Mouse (Mus musculus) liver, embryonic 13.5 days (tissue): ENCODE measurements around the gene Kdelc2. TPM values are rescaled to one million over a fixed set of nuclear protein-coding genes. Genes with fewer than 3 reads are reported as not detected.
A peak's percentile ranks its signal among the peaks of the same experiment; 100 is the strongest.

Experiments used
- ATAC-seq: fragments of 200-750 bp; cut with Nextera tagmentation; 2 replicates; pipeline ENCODE4 v1.8.0; 2017; ENCODE audit warnings: low read depth, mild to moderate bottlenecking, moderate number of reproducible peaks, moderate library complexity
- DNase-seq: peaks from one replicate; pipeline ENCODE4 v3.0.0; 2022
- H3K27ac ChIP-seq: fragments of 300-500 bp; sonication (generic); 2 replicates; pipeline ENCODE4 v1.5.1; 2015; ENCODE audit warnings: moderate library complexity, mild to moderate bottlenecking, inconsistent platforms
- H3K27me3 ChIP-seq: fragments of 300-500 bp; sonication (generic); 2 replicates; pipeline ENCODE4 v1.6.1; 2015; ENCODE audit warnings: mild to moderate bottlenecking, inconsistent platforms
- H3K36me3 ChIP-seq: fragments of 300-500 bp; sonication (generic); 2 replicates; pipeline ENCODE4 v1.6.1; 2015; ENCODE audit warnings: mild to moderate bottlenecking, inconsistent platforms
- H3K4me1 ChIP-seq: fragments of 300-500 bp; sonication (generic); replicated peaks from 2 replicates; pipeline ENCODE4 v1.6.1; 2015; ENCODE audit warnings: inconsistent platforms
- H3K4me2 ChIP-seq: fragments of 300-500 bp; sonication (generic); 2 replicates; pipeline ENCODE4 v1.6.1; 2015; ENCODE audit warnings: inconsistent platforms, mild to moderate bottlenecking, moderate library complexity
- H3K4me3 ChIP-seq: fragments of 300-500 bp; sonication (generic); replicated peaks from 2 replicates; pipeline ENCODE4 v1.5.1; 2015; ENCODE audit warnings: mild to moderate bottlenecking, inconsistent platforms
- H3K9ac ChIP-seq: fragments of 300-500 bp; sonication (generic); 2 replicates; pipeline ENCODE4 v1.6.1; 2015; ENCODE audit warnings: mild to moderate bottlenecking, inconsistent platforms
- H3K9me3 ChIP-seq: fragments of 300-500 bp; sonication (generic); replicated peaks from 2 replicates; pipeline ENCODE4 v1.6.1; 2016; ENCODE audit warnings: inconsistent platforms
- WGBS: fragments of 180-500 bp; shearing (Covaris S2); methylation state at CpG from one replicate; pipeline ENCODE4 v1.1.7; 2015; ENCODE audit not compliant: insufficient replicate concordance; 5-methylcytosine and 5-hydroxymethylcytosine counted together
- polyA plus RNA-seq: library from polyadenylated mRNA; unstranded; fragments of >200 nt; fragmentation: Nextera tagmentation; extraction: Ambion mirVana; gene quantifications from 2 replicates; pipeline ENCODE4 v1.2.1, GENCODE M21; 2015

The Kdelc2 gene
- polyA plus RNA-seq, 1 experiment from 2014 or later: 5.3 TPM

GRCm38 (mm10) chr9:53387431-53387830 is 3.6 kb downstream of the Kdelc2 start:
- no peaks in the 10 kb centered on the region for H3K9me3 ChIP-seq
- peaks cover 12% of the 10 kb centered on the region; the same call in 1 of the 2 replicates for H3K4me1 ChIP-seq
- H3K9ac ChIP-seq: no peak overlapping the region
- ATAC-seq (no peak), DNase-seq (no peak)
- no peak overlapping the region for H3K4me2 ChIP-seq
- WGBS: 41% methylated on average over 2 of the region's 2 CpGs
- H3K36me3 ChIP-seq: 0 out of 2 replicates have a peak, but pooled peaks cover 5% of the 10 kb centered on the region
- H3K27ac ChIP-seq: no peak overlapping the region
- no peak overlapping the region for H3K4me3 ChIP-seq
- H3K27me3 ChIP-seq: peaks cover 25% of the 10 kb centered on the region

DNA sequence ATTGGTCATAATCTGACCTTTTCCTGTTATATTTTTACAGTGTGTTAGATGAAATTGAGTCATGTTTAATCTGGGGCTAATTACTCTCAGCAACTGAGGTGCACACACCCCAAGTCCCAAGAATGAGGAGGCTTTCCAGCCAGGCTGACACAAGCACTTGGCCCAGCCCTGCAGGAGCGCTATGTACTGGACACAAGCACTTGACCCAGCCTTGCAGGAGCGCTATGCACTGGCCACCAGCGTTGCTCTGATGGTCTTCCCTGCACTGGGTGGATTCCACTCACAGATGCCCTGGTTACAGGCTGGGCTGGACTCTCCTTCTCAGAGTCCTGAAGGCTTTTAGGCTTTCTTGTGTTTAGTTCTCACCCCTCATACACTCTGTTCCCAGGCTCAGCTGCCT is 5.3 kb downstream of the Kdelc2 start:
- Histone ChIP-seq H3K27ac (no peak overlapping the region), H3K4me2 (no peak overlapping the region), H3K4me1 (peaks cover 12% of the 10 kb centered on the region; the same call in 1 of the 2 replicates), H3K9me3 (no peaks in the 10 kb centered on the region), H3K4me3 (no peak overlapping the region), H3K9ac (no peak overlapping the region), H3K36me3 (0 out of 2 replicates have a peak, but pooled peaks cover 5% of the 10 kb centered on the region), H3K27me3 (peaks cover 12% of the 10 kb centered on the region)
- DNase-seq (no peak), ATAC-seq (no peak)
- 75% methylated on average over 3 of the region's 3 CpGs for WGBS

DNA sequence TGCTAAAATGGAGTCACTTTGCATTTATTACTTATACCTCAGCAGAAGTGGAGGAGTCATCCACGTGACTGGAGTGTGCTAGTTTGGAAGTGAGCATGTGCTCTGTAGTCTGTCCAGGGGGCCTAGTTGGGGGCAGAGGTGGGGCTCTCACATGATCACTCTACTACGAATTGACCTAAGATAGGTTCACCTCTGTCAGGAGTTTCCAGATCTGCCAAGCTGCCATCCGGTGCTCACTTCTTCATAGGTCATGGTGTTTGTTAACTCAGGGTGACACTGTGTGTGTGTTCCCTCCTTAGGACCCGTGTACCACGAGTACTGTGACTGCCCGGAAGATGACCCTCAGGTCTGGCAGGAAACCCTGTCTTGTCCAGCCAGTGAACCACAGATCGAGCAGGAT is 6.3 kb downstream of the Kdelc2 start:
- DNase-seq: no peak
- WGBS: 66% methylated on average over 7 of the region's 7 CpGs
- no peak overlapping the region for H3K4me2 ChIP-seq
- H3K27ac ChIP-seq: no peak overlapping the region
- no peaks in the 10 kb centered on the region for H3K9me3 ChIP-seq
- ATAC-seq: no peak
- 0 out of 2 replicates have a peak, but pooled peaks cover 3% of the 10 kb centered on the region for H3K27me3 ChIP-seq
- no peak overlapping the region for H3K4me3 ChIP-seq
- H3K36me3 ChIP-seq: 0 out of 2 replicates have a peak, but pooled peaks cover 5% of the 10 kb centered on the region
- no peak overlapping the region for H3K9ac ChIP-seq
- H3K4me1 ChIP-seq: peaks cover 1% of the 10 kb centered on the region; the same call in 1 of the 2 replicates

GRCm38 (mm10) chr9:53397685-53398387 is 14.0 kb downstream of the Kdelc2 start:
- Histone ChIP-seq H3K27me3 (no peaks in the 10 kb centered on the region), H3K9ac (no peak overlapping the region), H3K27ac (no peak overlapping the region), H3K4me1 (peaks cover 2% of the 10 kb centered on the region; the same call in 1 of the 2 replicates), H3K4me2 (no peak overlapping the region), H3K9me3 (no peaks in the 10 kb centered on the region), H3K4me3 (no peak overlapping the region), H3K36me3 (0 out of 2 replicates have a peak, but pooled peaks cover 4% of the 10 kb centered on the region)
- 64% methylated on average over 13 of the region's 13 CpGs for WGBS
- DNase-seq (no peak), ATAC-seq (peak; percentile 31; the same call in 1 of the 2 replicates)

GRCm38 (mm10) chr9:53398388-53398700 is 14.5 kb downstream of the Kdelc2 start:
- Histone ChIP-seq H3K9me3 (no peaks in the 10 kb centered on the region), H3K9ac (no peak overlapping the region), H3K36me3 (0 out of 2 replicates have a peak, but pooled peaks cover 4% of the 10 kb centered on the region), H3K27ac (no peak overlapping the region), H3K27me3 (no peaks in the 10 kb centered on the region), H3K4me3 (no peak overlapping the region), H3K4me2 (no peak overlapping the region), H3K4me1 (peaks cover 2% of the 10 kb centered on the region; the same call in 1 of the 2 replicates)
- WGBS: 7% methylated on average over 5 of the region's 5 CpGs
- ATAC-seq (0 out of 2 replicates have a peak, but pooled peaks have one; percentile 23), DNase-seq (peak; percentile 34)

- H3K27me3 ChIP-seq: no peaks in the 10 kb centered on the region
- no peak for DNase-seq
Observed at GRCm38 (mm10) chr9:53399537-53399936, 15.7 kb downstream of the Kdelc2 start.

GRCm38 (mm10) chr9:53400696-53401095 is 16.9 kb downstream of the Kdelc2 start:
- H3K4me1 ChIP-seq: peaks cover 9% of the 10 kb centered on the region
- H3K4me2 ChIP-seq: no peak overlapping the region
- no peaks in the 10 kb centered on the region for H3K9me3 ChIP-seq
- ATAC-seq (no peak), DNase-seq (no peak)
- H3K27me3 ChIP-seq: no peaks in the 10 kb centered on the region
- H3K9ac ChIP-seq: no peak overlapping the region
- no peak overlapping the region for H3K27ac ChIP-seq
- no peak overlapping the region for H3K4me3 ChIP-seq
- H3K36me3 ChIP-seq: 0 out of 2 replicates have a peak, but pooled peaks cover 4% of the 10 kb centered on the region
- WGBS: 85% methylated on average over 4 of the region's 4 CpGs

More at GRCm38 (mm10) chr9:53399537-53399936, 15.7 kb downstream of the Kdelc2 start:
- ATAC-seq: no peak
- H3K27ac ChIP-seq: no peak overlapping the region
- peaks cover 2% of the 10 kb centered on the region; the same call in 1 of the 2 replicates for H3K4me1 ChIP-seq
- 74% methylated on average over 8 of the region's 8 CpGs for WGBS
- H3K9ac ChIP-seq: no peak overlapping the region
- H3K9me3 ChIP-seq: no peaks in the 10 kb centered on the region
- no peak overlapping the region for H3K4me3 ChIP-seq
- H3K4me2 ChIP-seq: no peak overlapping the region
- H3K36me3 ChIP-seq: 0 out of 2 replicates have a peak, but pooled peaks cover 4% of the 10 kb centered on the region

GRCm38 (mm10) chr9:53401146-53401545 is 17.3 kb downstream of the Kdelc2 start:
- Histone ChIP-seq H3K27ac (no peak overlapping the region), H3K4me2 (no peak overlapping the region), H3K9ac (no peak overlapping the region), H3K4me3 (no peak overlapping the region), H3K9me3 (no peaks in the 10 kb centered on the region), H3K4me1 (peaks cover 9% of the 10 kb centered on the region), H3K27me3 (no peaks in the 10 kb centered on the region), H3K36me3 (0 out of 2 replicates have a peak, but pooled peaks cover 4% of the 10 kb centered on the region)
- 85% methylated on average over 8 of the region's 8 CpGs for WGBS
- DNase-seq (no peak), ATAC-seq (no peak)

DNA sequence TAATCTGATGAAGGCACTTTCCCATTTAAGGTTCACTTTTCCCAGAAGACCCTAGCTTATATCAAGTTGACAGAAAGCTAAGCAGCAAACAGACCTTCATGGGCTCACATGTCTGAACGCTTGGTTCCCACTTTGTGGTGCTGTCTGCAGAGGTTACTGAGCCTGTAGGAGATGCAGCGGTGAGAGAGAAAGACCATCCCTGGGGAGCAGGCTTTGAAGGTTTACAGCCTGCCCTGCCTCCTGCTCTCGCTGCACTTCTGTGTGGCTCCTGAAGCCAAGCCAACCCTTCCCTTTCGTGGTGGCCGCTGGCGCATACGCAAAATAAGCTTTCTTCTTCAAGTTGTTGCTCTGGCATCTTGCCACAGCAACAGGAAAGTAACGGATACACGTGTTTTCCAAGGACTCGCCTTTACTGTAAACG is 18.5 kb downstream of the Kdelc2 start, which contains the start of gene 4930550C14Rik:
Gene 4930550C14Rik (plus strand): TSS at position 35 of the 421 bp plus-strand sequence.
- Histone ChIP-seq H3K36me3 (0 out of 2 replicates have a peak, but pooled peaks cover 4% of the 10 kb centered on the region), H3K27me3 (no peaks in the 10 kb centered on the region), H3K9ac (no peak within 1 kb of the TSS), H3K9me3 (no peaks in the 10 kb centered on the region), H3K4me1 (peaks cover 9% of the 10 kb centered on the region), H3K4me2 (0 out of 2 replicates have a peak within 1 kb of the TSS, but pooled peaks have one; percentile 8), H3K4me3 (no peak within 1 kb of the TSS), H3K27ac (no peak within 1 kb of the TSS)
- ATAC-seq: no peak
- WGBS: 43% methylated on average over 11 of the region's 11 CpGs
- no peak for DNase-seq

- no peak overlapping the region for H3K27ac ChIP-seq
- H3K4me1 ChIP-seq: peaks cover 9% of the 10 kb centered on the region
- DNase-seq (no peak), ATAC-seq (no peak)
- H3K4me2 ChIP-seq: no peak overlapping the region
- H3K4me3 ChIP-seq: no peak overlapping the region
- no peak overlapping the region for H3K9ac ChIP-seq
- H3K36me3 ChIP-seq: 0 out of 2 replicates have a peak, but pooled peaks cover 4% of the 10 kb centered on the region
- H3K27me3 ChIP-seq: no peaks in the 10 kb centered on the region
- WGBS: 74% methylated on average over 8 of the region's 8 CpGs
- no peaks in the 10 kb centered on the region for H3K9me3 ChIP-seq
Observed at GRCm38 (mm10) chr9:53402991-53403390, 19.2 kb downstream of the Kdelc2 start.

DNA sequence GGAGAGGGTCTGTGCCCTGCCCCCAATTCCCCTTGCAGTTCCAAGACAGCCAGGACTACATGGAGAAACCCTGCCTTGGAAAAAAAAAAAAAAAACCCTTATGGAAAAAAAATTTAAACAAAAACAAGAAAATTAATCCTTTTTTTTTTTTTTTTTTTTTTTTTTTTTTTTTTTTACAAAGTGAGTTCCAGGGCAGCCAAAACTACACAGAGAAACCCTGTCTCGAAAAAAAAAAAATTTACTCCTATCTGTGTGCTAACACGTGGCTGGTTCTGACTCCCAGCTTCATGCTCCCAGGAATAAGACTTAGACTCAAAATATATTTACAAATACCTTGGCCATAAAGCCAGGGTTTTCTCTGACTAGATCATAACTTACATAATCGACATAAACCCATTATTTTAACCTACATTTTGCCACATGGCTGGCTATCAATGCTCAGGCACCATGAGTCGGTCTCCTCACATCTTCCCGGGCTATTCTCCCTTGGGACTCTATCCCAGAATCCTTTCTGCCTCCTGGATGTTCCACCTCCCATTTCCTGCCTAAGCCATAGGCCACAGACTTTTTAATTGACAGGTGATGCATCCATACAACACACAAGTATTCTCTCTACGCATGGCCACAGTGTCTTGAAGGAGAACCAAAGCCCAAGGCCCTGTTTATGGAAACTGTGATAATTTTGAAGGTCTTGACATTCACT is 20.4 kb downstream of the Kdelc2 start:
- Histone ChIP-seq H3K9me3 (no peaks in the 10 kb centered on the region), H3K9ac (no peak overlapping the region), H3K36me3 (0 out of 2 replicates have a peak, but pooled peaks cover 4% of the 10 kb centered on the region), H3K4me3 (no peak overlapping the region), H3K27ac (no peak overlapping the region), H3K4me2 (no peak overlapping the region), H3K27me3 (no peaks in the 10 kb centered on the region), H3K4me1 (peaks cover 14% of the 10 kb centered on the region)
- DNase-seq (no peak), ATAC-seq (no peak)
- WGBS: 73% methylated on average over 6 of the region's 6 CpGs
